Mouse (Mus musculus): ENCODE data around the gene Crybb3.

Crybb3 gene

DNA sequence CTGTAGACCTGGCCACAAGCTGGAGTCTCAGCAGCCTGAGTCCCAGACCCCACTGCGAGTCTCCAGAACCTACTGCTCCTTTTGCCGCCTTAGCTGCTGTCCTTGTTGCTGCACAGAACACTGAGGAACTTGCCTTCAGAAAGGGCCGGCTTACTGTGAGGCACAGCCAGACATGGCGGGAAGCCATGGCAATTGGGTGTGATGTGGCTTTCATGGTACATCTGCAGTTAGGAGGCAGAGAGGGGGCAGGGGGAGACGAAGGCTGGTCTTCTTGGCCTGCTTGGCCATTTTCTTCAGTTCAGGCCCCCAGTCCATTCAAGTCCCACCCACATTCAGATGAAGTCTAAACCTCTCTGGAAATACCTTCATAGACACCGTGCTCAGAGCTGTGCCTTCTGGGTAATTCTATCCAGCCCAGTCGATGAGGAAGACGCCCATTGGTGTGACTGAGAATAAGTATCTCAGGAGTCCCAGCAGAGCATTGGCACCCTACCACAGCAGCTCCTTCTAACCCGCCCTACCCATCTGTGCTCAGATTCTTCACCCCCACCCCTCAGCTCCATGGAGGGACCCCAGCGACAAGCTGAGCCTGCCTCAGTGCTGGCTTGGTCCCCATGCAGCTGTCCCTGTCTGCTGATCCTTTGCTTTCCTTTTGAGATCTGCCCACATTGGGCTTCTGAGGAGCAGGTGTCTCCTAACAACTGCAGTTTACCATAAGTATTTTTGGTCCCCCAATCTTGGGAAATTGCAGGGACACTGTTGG, 35.7 kb downstream of the Crybb3 start:
- no peak for DNase-seq (ENCODE audit: low read depth)

DNA sequence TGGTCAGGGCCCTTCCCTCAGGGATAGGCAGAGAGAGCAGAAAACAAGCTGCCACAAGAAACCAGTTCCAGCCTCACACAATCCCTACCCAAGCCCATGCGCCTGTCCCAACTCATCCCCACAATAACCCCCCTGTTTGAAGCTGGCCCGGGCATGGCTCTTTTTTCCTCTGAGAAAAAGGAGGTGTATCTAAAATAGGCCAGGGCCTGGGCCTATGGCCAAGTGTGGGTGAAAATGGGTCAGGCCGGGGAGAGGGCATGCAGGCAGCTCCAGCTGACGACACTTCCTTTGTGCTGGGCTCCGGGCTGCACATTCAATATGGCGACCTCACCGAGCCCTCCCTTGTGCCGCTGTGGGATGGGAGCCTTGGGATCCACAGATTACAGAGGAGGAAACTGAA, 37.9 kb downstream of the Crybb3 start:
- no peak for DNase-seq (ENCODE audit: low read depth)

DNA sequence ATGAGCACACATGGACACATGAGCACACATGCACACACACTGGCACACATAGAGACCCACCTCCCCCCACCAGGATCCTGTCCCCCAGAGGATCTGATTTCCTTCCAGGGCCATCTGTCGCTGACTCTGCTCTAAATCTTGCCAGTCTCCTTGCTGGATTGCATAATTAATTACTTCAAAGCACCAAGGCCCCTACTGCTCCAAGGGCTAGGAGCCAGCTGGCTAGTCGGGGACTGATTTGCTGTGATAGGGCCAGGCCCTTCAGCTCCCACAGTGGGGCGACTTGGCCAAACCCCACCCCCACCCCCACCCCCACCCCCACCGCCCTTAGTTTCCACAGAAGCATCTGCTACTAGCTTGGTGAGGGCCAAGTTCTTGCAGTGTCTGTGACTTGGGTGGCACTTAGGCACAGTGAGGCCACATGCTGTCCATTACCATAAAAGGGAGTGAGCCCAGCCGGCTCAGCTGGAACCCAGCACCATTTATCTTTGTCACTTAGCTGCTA, 39.8 kb downstream of the Crybb3 start:
- DNase-seq (ENCODE audit: low read depth) = no peak

DNA sequence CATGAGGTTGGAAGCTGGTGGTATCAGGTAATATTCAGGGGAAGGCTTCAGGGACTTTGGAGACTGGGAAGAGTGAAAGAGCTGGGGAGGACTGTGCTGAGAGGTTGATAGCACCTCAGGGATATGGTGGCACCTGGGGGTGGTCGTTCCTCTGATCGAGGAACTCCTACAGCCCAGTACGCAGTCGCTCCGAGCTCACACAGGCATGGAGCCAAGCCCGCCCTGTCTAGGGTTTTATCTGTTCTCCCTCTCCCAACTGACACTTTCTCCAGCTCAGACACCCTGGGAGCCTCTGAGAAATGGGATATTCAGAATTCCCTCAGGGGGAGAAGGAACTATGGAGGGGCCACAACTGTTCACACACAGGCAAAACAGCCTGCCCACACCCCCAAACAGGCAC, 40.6 kb downstream of the Crybb3 start:
- no peak for DNase-seq (ENCODE audit: low read depth)

DNA sequence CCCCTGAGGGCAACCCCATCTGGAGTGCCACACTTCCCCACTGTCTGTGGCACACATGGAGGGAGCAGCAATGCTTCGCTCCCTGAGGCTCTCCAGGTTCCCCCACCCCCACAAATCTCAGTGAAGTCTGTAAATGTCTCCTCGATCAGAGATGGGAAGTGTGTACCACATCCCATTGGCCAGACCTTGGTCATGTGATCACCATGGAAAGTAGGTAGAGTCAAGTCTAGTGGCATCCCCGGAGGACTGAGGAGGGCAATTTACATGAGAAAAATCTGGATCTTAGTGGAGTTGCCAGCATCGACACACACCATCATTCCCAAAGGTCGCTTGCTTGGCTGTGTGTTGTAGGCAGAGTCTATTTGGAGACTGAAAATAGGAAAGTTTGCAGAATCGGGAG, 42.8 kb downstream of the Crybb3 start:
- no peak for DNase-seq (ENCODE audit: low read depth)

DNA sequence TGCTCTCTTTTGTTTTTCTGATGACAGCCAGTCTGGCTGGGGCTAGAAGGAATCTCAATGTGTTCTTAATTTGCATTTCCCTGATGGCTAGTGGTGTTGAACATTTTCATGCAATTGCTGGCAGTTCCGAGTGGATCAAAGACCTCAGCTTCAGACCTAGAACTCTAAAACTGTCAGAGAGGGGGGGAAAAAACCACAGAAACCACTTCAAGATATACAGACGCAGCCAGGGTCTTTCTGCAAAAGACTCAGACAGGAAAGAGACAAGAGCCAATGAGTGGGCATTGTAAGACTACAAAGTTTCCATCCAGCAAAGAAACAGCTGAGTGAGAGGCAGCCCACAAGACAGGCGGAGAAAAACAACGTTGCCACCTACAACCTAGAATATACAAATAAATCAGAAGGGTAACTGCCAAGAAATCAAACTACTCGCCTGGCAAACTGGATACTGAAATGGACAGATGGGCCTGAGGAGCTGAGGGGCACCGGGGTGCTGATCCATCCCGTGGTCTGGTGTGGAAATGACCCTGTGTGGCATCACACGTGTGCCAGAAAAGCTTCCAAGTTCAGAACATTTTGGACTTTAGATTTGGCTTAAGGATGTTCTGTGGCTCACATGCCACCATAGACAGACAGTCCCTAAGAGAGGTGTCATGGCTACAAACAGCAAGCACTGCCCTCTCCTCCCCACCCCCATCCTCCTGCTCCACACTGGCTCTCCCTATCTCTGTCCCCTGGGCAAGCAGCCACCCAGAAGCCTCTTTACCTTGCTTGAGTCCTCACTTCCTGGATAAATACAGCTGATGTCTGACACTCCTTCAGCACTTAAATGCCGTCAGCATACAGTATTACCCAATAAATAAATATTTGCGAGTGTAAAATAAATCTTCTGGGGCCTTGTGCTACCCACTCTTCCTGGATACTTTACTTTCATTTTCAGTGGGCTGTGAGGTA, 46.0 kb downstream of the Crybb3 start:
- DNase-seq (ENCODE audit: low read depth) = peak; percentile 72

DNA sequence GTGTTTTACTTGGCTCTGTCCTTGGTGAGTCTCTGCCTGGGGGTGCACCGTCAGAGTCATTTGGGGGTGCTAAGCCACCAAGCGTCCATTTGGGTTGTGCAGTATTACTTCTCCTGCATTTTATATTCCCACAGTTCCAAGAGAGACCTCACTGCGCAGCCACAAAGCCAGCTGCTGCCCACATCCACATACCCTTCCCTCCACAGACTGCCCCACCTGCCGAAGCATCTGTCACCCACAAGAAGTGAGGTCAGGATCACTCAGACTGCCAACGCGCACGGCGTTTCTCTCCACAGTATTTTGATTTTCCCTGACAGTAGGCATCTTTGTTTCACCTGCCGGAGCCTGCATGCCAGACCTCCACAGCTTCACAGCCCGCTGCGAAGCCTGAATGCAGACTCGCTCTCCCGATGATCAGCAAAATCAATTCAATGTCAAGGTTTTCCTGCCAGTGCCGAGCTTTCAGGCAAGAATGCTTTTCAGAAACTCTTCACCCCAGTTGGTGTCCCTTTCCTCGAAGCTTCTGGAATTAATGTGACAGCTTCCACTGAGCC, 50.1 kb downstream of the Crybb3 start:
- DNase-seq (ENCODE audit: low read depth) = no peak

DNA sequence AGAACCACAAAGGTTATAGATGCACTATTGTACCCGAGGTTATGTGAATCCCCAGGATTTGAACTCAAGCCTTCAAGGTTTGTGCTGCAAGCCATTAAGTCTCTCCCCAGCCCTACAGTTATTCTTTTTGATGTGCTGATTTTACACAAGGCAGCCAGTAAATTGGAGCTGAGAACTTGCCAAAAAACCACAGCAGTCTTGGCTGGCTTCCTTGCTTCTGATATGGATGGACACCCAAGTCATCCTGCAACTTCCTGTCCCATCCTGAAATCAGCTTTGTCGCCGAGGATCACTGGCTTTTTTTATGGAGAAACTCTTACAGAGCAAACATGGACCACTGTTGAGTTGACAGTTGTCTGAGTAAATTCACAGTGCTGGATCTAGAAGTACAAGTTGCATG, 51.3 kb downstream of the Crybb3 start:
- DNase-seq (ENCODE audit: low read depth) = no peak

DNA sequence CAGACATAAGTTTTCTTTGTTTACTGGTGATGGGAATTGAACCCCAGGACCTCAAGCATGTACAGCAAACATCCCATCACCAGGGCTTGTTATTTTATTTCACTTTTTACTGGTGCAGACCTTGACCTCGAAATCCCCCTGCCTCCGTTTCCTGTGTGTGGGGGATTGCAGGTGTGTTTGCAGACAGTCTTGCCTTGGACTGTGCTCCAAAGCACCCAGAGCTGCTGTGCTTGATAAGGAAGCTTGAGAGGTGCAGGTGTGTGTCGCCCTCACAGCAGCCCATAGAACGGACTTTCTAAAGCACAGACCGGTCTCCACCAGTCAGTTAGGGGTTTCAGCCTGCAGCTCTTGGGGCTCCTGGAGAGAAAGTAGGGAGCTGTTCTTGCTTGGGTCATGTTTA, 54.7 kb downstream of the Crybb3 start:
- DNase-seq (ENCODE audit: low read depth) = no peak
